Mouse (Mus musculus) intestine, embryonic 14.5 days (tissue): Measurements from ENCODE around the gene Cadm3. TPM values are rescaled to one million over a fixed set of nuclear protein-coding genes. Genes with fewer than 3 reads are reported as not detected.
"Not testable (repeated sequence)": the region's sequence is repeated elsewhere in the genome, so short reads cannot be mapped to it uniquely, and the experiment has no call there.

Experiments used
- ATAC-seq: fragments of 200-750 bp; cut with Nextera tagmentation; replicated peaks from 2 replicates; pipeline ENCODE4 v1.8.0; 2017; ENCODE audit warnings: low read depth, moderate number of reproducible peaks, moderate TSS enrichment, moderate library complexity; ENCODE audit not compliant: low FRiP score, low TSS enrichment
- DNase-seq: peaks from one replicate; pipeline ENCODE4 v3.0.0-alpha.2; 2018; ENCODE audit warnings: low spot score
- H3K27ac ChIP-seq: fragments of 300-500 bp; sonication (generic); 2 replicates; pipeline ENCODE4 v1.5.1; 2014; ENCODE audit warnings: low read depth, mild to moderate bottlenecking, control low read depth
- H3K27me3 ChIP-seq: fragments of 300-500 bp; sonication (generic); replicated peaks from 2 replicates; pipeline ENCODE4 v1.6.1; 2014; ENCODE audit warnings: low read length, control low read depth; ENCODE audit not compliant: control insufficient read depth, insufficient read depth
- H3K36me3 ChIP-seq: fragments of 300-500 bp; sonication (generic); 2 replicates; pipeline ENCODE4 v1.6.1; 2014; ENCODE audit warnings: low read length, control low read depth; ENCODE audit not compliant: control insufficient read depth, insufficient read depth
- H3K4me1 ChIP-seq: fragments of 300-500 bp; sonication (generic); replicated peaks from 2 replicates; pipeline ENCODE4 v1.6.1; 2014; ENCODE audit warnings: low read length, control low read depth, mixed read lengths; ENCODE audit not compliant: control insufficient read depth, insufficient read depth
- H3K4me2 ChIP-seq: fragments of 300-500 bp; sonication (generic); 2 replicates; pipeline ENCODE4 v1.6.1; 2014; ENCODE audit warnings: low read length
- H3K4me3 ChIP-seq: fragments of 300-500 bp; sonication (generic); 2 replicates; pipeline ENCODE4 v1.5.1; 2014; ENCODE audit warnings: low read depth, low read length, control low read depth, mixed read lengths
- H3K9ac ChIP-seq: fragments of 300-500 bp; sonication (generic); 2 replicates; pipeline ENCODE4 v1.6.1; 2014; ENCODE audit warnings: mild to moderate bottlenecking, low read length
- H3K9me3 ChIP-seq: fragments of 300-500 bp; sonication (generic); 2 replicates; pipeline ENCODE4 v1.6.1; 2016; ENCODE audit warnings: low read length, control low read depth; ENCODE audit not compliant: control insufficient read depth
- WGBS: fragments of 180-500 bp; shearing (Covaris S2); extraction: QIAGEN DNeasy Blood & Tissue Kit; methylation state at CpG from one replicate; pipeline ENCODE4 v1.1.7; 2014; 5-methylcytosine and 5-hydroxymethylcytosine counted together
- polyA plus RNA-seq: library from polyadenylated mRNA; unstranded; fragments of >200 nt; fragmentation: Nextera tagmentation; extraction: Ambion mirVana; gene quantifications from 2 replicates; pipeline ENCODE4 v1.2.1, GENCODE M21; 2014

Gene Cadm3
- polyA plus RNA-seq, 1 experiment from 2014 or later, result 7.7 TPM

- Histone ChIP-seq H3K27me3 (no peaks in the 10 kb centered on the region), H3K9me3 (no peaks in the 10 kb centered on the region), H3K9ac (no peak overlapping the region), H3K4me2 (no peak overlapping the region), H3K36me3 (no peaks in the 10 kb centered on the region), H3K4me3 (no peak overlapping the region), H3K4me1 (no peaks in the 10 kb centered on the region), H3K27ac (no peak overlapping the region)
- ATAC-seq, result no peak
- DNase-seq, result peak; percentile 55
- 24% methylated on average over 5 of the region's 5 CpGs for WGBS
Measured at GRCm38 (mm10) chr1:173323839-173324585, 43.5 kb downstream of the Cadm3 start.

GRCm38 (mm10) chr1:173322249-173322627 lies 45.3 kb downstream of the Cadm3 start:
- Histone ChIP-seq H3K9me3 (no peaks in the 10 kb centered on the region), H3K4me2 (no peak overlapping the region), H3K27ac (no peak overlapping the region), H3K4me1 (no peaks in the 10 kb centered on the region), H3K4me3 (no peak overlapping the region), H3K27me3 (no peaks in the 10 kb centered on the region), H3K9ac (no peak overlapping the region), H3K36me3 (no peaks in the 10 kb centered on the region)
- ATAC-seq (no peak), DNase-seq (no peak)
- 67% methylated on average over 6 of the region's 6 CpGs for WGBS

- Histone ChIP-seq H3K4me1 (no peaks in the 10 kb centered on the region), H3K36me3 (no peaks in the 10 kb centered on the region), H3K4me2 (no peak overlapping the region), H3K27me3 (no peaks in the 10 kb centered on the region), H3K27ac (no peak overlapping the region), H3K9ac (no peak overlapping the region), H3K9me3 (no peaks in the 10 kb centered on the region), H3K4me3 (no peak overlapping the region)
- 73% methylated on average over 8 of the region's 8 CpGs for WGBS
- ATAC-seq (no peak), DNase-seq (no peak)
Measured at GRCm38 (mm10) chr1:173321593-173322248, 45.8 kb downstream of the Cadm3 start.

GRCm38 (mm10) chr1:173317925-173318477 lies 49.5 kb downstream of the Cadm3 start:
- Histone ChIP-seq H3K9me3 (no peaks in the 10 kb centered on the region), H3K4me1 (no peaks in the 10 kb centered on the region), H3K4me2 (no peak overlapping the region), H3K27ac (no peak overlapping the region), H3K36me3 (no peaks in the 10 kb centered on the region), H3K27me3 (no peaks in the 10 kb centered on the region), H3K9ac (no peak overlapping the region), H3K4me3 (no peak overlapping the region)
- 85% methylated on average over 2 of the region's 2 CpGs for WGBS
- DNase-seq (no peak), ATAC-seq (no peak)

- ATAC-seq (no peak), DNase-seq (no peak)
- H3K4me1 ChIP-seq, result no peaks in the 10 kb centered on the region
- WGBS, result 70% methylated on average over 3 of the region's 3 CpGs
- no peaks in the 10 kb centered on the region for H3K27me3 ChIP-seq
- no peaks in the 10 kb centered on the region for H3K36me3 ChIP-seq
- H3K4me2 ChIP-seq, result no peak overlapping the region
- no peaks in the 10 kb centered on the region for H3K9me3 ChIP-seq
- H3K9ac ChIP-seq, result no peak overlapping the region
- H3K27ac ChIP-seq, result no peak overlapping the region
- H3K4me3 ChIP-seq, result no peak overlapping the region
Measured at GRCm38 (mm10) chr1:173315725-173316124, 51.8 kb downstream of the Cadm3 start.

- 78% methylated on average over 7 of the region's 7 CpGs for WGBS
- H3K4me3 ChIP-seq, H3K36me3 ChIP-seq, H3K4me1 ChIP-seq, H3K4me2 ChIP-seq, H3K27me3 ChIP-seq, H3K27ac ChIP-seq, H3K9ac ChIP-seq, H3K9me3 ChIP-seq, DNase-seq, ATAC-seq: not testable (repeated sequence)
Measured at GRCm38 (mm10) chr1:173313535-173314050, 53.9 kb downstream of the Cadm3 start.

- not testable (repeated sequence) for H3K4me1 ChIP-seq, H3K4me2 ChIP-seq, H3K9ac ChIP-seq, DNase-seq, H3K36me3 ChIP-seq, H3K4me3 ChIP-seq, H3K9me3 ChIP-seq, H3K27me3 ChIP-seq, H3K27ac ChIP-seq
- ATAC-seq, result peak; percentile 43; the same call in 1 of the 2 replicates
- WGBS, result 16% methylated on average over 3 of the region's 3 CpGs
Measured at GRCm38 (mm10) chr1:173302795-173303194, 64.7 kb downstream of the Cadm3 start.
